In the genomic region with DNA sequence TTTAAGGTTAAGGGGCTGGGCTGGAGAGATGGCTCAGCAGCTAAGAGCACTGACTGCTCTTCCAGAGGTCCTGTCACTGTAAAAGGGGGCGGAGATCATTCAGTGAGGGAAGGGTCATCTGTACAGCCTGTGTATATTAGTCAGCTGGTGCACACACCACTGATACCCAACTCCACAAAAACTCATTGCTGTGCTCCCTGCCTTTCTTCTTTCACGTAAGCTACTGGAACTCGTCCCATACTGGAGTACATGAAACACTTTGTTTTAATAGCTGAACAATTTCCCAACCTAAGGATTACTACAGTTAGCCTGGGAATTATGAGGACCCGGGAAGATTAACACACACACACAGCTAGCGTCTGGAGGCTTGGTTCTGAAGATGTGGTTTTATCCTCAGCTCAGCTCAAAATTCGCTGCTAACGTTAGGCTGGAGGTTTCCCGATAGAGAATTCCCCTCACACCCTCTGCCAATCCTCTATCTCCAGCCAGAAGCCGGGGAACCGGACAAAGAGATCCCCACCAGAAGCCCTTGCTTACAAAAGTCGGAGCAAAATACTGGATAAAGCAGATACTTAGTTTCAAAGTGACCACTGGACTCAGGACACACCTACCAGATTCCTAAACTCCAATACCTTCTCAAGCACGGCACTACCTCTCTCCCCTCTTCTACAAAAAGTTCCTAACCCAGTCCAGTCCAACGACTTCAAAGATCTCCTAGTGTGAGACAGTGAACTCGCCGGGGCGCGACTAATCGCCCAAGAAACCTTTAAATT, we compare ENCODE assay signal across 8 mouse cellular contexts. TPM values are rescaled to one million over a fixed set of nuclear protein-coding genes. Genes with fewer than 3 reads are reported as not detected.
DNase-seq lines count a peak whose midpoint lies in the region; ATAC-seq and TF ChIP-seq lines count a peak whose summit lies in the region.

No protein-coding gene starts in this region.

- TF ChIP-seq CTCF in forebrain, postnatal 0 days (IDR thresholded peaks at IDR 0.05; ENCODE audit: low read depth): no peak

- H3K27me3 ChIP-seq in kidney, embryonic 14.5 days (ENCODE audit: control insufficient read depth, insufficient read depth, low read length): no peaks in the 10 kb centered on the region
- no peaks in the 10 kb centered on the region for H3K27me3 ChIP-seq in forebrain, postnatal 0 days (ENCODE audit: insufficient read depth, low read length)
- no peaks in the 10 kb centered on the region for H3K27me3 ChIP-seq in liver, embryonic 16.5 days (ENCODE audit: control insufficient read depth, insufficient read depth, low read depth, low read length)

- DNase-seq in kidney, postnatal 4 days: no peak
- DNase-seq in NIH3T3 (ENCODE audit: low read depth): peak; percentile 58
- no peak for DNase-seq in forebrain, postnatal 0 days
- no peak for DNase-seq in frontal cortex, postnatal 25 days (ENCODE audit: low spot score in 2 of 2)
- DNase-seq in right cerebral cortex, postnatal 36 days (ENCODE audit: low spot score in 2 of 2): no peak

- H3K4me3 ChIP-seq in kidney, embryonic 14.5 days (ENCODE audit: low read length): peak overlapping the region; percentile 76
- peak overlapping the region; percentile 96 for H3K4me3 ChIP-seq in forebrain, postnatal 0 days (ENCODE audit: low read depth, low read length)
- peak overlapping the region; percentile 94 for H3K4me3 ChIP-seq in liver, embryonic 16.5 days (ENCODE audit: low read depth, low read length)

- no peak for ATAC-seq in kidney, embryonic 14.5 days (ENCODE audit: low FRiP score, low TSS enrichment)
- no peak for ATAC-seq in forebrain, postnatal 0 days
- ATAC-seq in liver, embryonic 16.5 days (ENCODE audit: low read depth): no peak
- ATAC-seq in CD4-positive, CD25-positive, alpha-beta regulatory T cell, adult 4 months: no peak

- peak overlapping the region; percentile 78 for H3K9ac ChIP-seq in kidney, embryonic 14.5 days (ENCODE audit: low read depth, low read length)
- H3K9ac ChIP-seq in forebrain, postnatal 0 days: peak overlapping the region; percentile 73
- H3K9ac ChIP-seq in liver, embryonic 16.5 days (ENCODE audit: low read depth, low read length): peak overlapping the region; percentile 95

- peak overlapping the region; percentile 83 for H3K4me2 ChIP-seq in kidney, embryonic 14.5 days (replicated peaks; ENCODE audit: low read depth, low read length)
- H3K4me2 ChIP-seq in forebrain, postnatal 0 days (ENCODE audit: low read depth): peak overlapping the region; percentile 85
- peak overlapping the region; percentile 86 for H3K4me2 ChIP-seq in liver, embryonic 16.5 days (ENCODE audit: low read depth, low read length)

- H3K36me3 ChIP-seq in kidney, embryonic 14.5 days (ENCODE audit: control insufficient read depth, insufficient read depth, low read length): peaks cover 18% of the 10 kb centered on the region
- H3K36me3 ChIP-seq in forebrain, postnatal 0 days (ENCODE audit: insufficient read depth): peaks cover 16% of the 10 kb centered on the region
- peaks cover 10% of the 10 kb centered on the region for H3K36me3 ChIP-seq in liver, embryonic 16.5 days (ENCODE audit: control insufficient read depth, insufficient read depth)

- 3% methylated on average over 18 of the region's 18 CpGs for WGBS in kidney, embryonic 14.5 days
- 3% methylated on average over 18 of the region's 18 CpGs for WGBS in forebrain, postnatal 0 days
- 4% methylated on average over 18 of the region's 18 CpGs for WGBS in liver, embryonic 16.5 days (ENCODE audit: insufficient replicate concordance)

- H3K9me3 ChIP-seq in kidney, embryonic 14.5 days (ENCODE audit: control insufficient read depth, low read length): no peaks in the 10 kb centered on the region
- H3K9me3 ChIP-seq in forebrain, postnatal 0 days (ENCODE audit: low read length): no peaks in the 10 kb centered on the region
- peaks cover 2% of the 10 kb centered on the region; the same call in 1 of the 2 replicates for H3K9me3 ChIP-seq in liver, embryonic 16.5 days (replicated peaks; ENCODE audit: control insufficient read depth, low read length)

- peak overlapping the region; percentile 76; the same call in 1 of the 2 replicates for H3K27ac ChIP-seq in kidney, embryonic 14.5 days (ENCODE audit: low read depth, low read length)
- H3K27ac ChIP-seq in forebrain, postnatal 0 days (ENCODE audit: low read depth, low read length): peak overlapping the region; percentile 64
- H3K27ac ChIP-seq in liver, embryonic 16.5 days (ENCODE audit: low read length): peak overlapping the region; percentile 77

- H3K4me1 ChIP-seq in kidney, embryonic 14.5 days (ENCODE audit: control insufficient read depth, insufficient read depth, low read length): peaks cover 21% of the 10 kb centered on the region
- peaks cover 13% of the 10 kb centered on the region for H3K4me1 ChIP-seq in forebrain, postnatal 0 days (ENCODE audit: insufficient read depth)
- peaks cover 32% of the 10 kb centered on the region for H3K4me1 ChIP-seq in liver, embryonic 16.5 days (ENCODE audit: control insufficient read depth, low read depth, low read length)

RNA-seq across cellular contexts. Expression of a gene that starts 0.9 kb away (rescaled TPM):
- polyA plus RNA-seq in kidney, embryonic 14.5 days (2014; fragmentation: Nextera tagmentation; extraction: Ambion mirVana): 49.4 and 51.1 TPM in 2 replicates
- 32.3 and 44.5 TPM in 2 replicates for total RNA-seq in forebrain, postnatal 0 days (2014; rRNA removed)
- polyA plus RNA-seq in forebrain, postnatal 0 days (2015; fragmentation: Nextera tagmentation; extraction: Ambion mirVana): 48.0 and 55.3 TPM in 2 replicates
- 11.2 and 11.9 TPM in 2 replicates for polyA plus RNA-seq in liver, embryonic 16.5 days (2015; fragmentation: Nextera tagmentation; extraction: Ambion mirVana)
- 10 to 100 TPM; 27.2 to 36.9 TPM for polyA plus RNA-seq in CD4-positive, CD25-positive, alpha-beta regulatory T cell, adult 4 months (2017; shearing (Covaris generic))

RNA-seq across cellular contexts. Expression of a gene that starts 3.8 kb away (rescaled TPM):
- polyA plus RNA-seq in kidney, embryonic 14.5 days (2014; fragmentation: Nextera tagmentation; extraction: Ambion mirVana): 0.07 and 0.26 TPM in 2 replicates
- total RNA-seq in forebrain, postnatal 0 days (2014; rRNA removed): 4.2 and 5.1 TPM in 2 replicates
- 0.13 and 0.16 TPM in 2 replicates for polyA plus RNA-seq in forebrain, postnatal 0 days (2015; fragmentation: Nextera tagmentation; extraction: Ambion mirVana)
- polyA plus RNA-seq in liver, embryonic 16.5 days (2015; fragmentation: Nextera tagmentation; extraction: Ambion mirVana): 0.14 and 0.15 TPM in 2 replicates
- under 1 TPM in 1 of 2 experiments, not detected in 1; 0.25 TPM for polyA plus RNA-seq in CD4-positive, CD25-positive, alpha-beta regulatory T cell, adult 4 months (2017; shearing (Covaris generic))

RNA-seq across cellular contexts. Expression of a gene that starts 29.4 kb away (rescaled TPM):
- polyA plus RNA-seq in kidney, embryonic 14.5 days (2014; fragmentation: Nextera tagmentation; extraction: Ambion mirVana): 7.7 and 11.5 TPM in 2 replicates
- total RNA-seq in forebrain, postnatal 0 days (2014; rRNA removed): 6.3 and 15.7 TPM in 2 replicates
- polyA plus RNA-seq in forebrain, postnatal 0 days (2015; fragmentation: Nextera tagmentation; extraction: Ambion mirVana): 5.0 and 6.3 TPM in 2 replicates
- polyA plus RNA-seq in liver, embryonic 16.5 days (2015; fragmentation: Nextera tagmentation; extraction: Ambion mirVana): 14.4 and 16.0 TPM in 2 replicates
- polyA plus RNA-seq in CD4-positive, CD25-positive, alpha-beta regulatory T cell, adult 4 months (2017; shearing (Covaris generic)): 1 to 10 TPM; 2.8 to 4.4 TPM

RNA-seq across cellular contexts. Expression of a gene that starts 31.0 kb away (rescaled TPM):
- polyA plus RNA-seq in kidney, embryonic 14.5 days (2014; fragmentation: Nextera tagmentation; extraction: Ambion mirVana): 10.0 and 11.4 TPM in 2 replicates
- total RNA-seq in forebrain, postnatal 0 days (2014; rRNA removed): 18.3 and 22.6 TPM in 2 replicates
- 14.7 and 15.7 TPM in 2 replicates for polyA plus RNA-seq in forebrain, postnatal 0 days (2015; fragmentation: Nextera tagmentation; extraction: Ambion mirVana)
- polyA plus RNA-seq in liver, embryonic 16.5 days (2015; fragmentation: Nextera tagmentation; extraction: Ambion mirVana): 13.1 and 14.2 TPM in 2 replicates
- 10 to 100 TPM in 1 of 2 experiments, 1 to 10 TPM in 1; 9.9 to 13.4 TPM for polyA plus RNA-seq in CD4-positive, CD25-positive, alpha-beta regulatory T cell, adult 4 months (2017; shearing (Covaris generic))

RNA-seq across cellular contexts. Expression of a gene that starts 44.2 kb away (rescaled TPM):
- not detected in 2 replicates for polyA plus RNA-seq in kidney, embryonic 14.5 days (2014; fragmentation: Nextera tagmentation; extraction: Ambion mirVana)
- 2.4 TPM in 1 of 2 replicates, not detected in the other for total RNA-seq in forebrain, postnatal 0 days (2014; rRNA removed)
- polyA plus RNA-seq in forebrain, postnatal 0 days (2015; fragmentation: Nextera tagmentation; extraction: Ambion mirVana): not detected in 2 replicates
- polyA plus RNA-seq in liver, embryonic 16.5 days (2015; fragmentation: Nextera tagmentation; extraction: Ambion mirVana): not detected in 2 replicates
- polyA plus RNA-seq in CD4-positive, CD25-positive, alpha-beta regulatory T cell, adult 4 months (2017; shearing (Covaris generic)): 1 to 10 TPM in 1 of 2 experiments, not detected in 1; 2.4 TPM
